Mouse (Mus musculus) brain, adult 2 months (tissue): ENCODE results near the gene Ppp3r1.
A peak's percentile ranks its signal among the peaks of the same experiment; 100 is the strongest.

Experiments
- DNase-seq: peaks from one replicate; pipeline ENCODE4 v3.0.0; 2011; ENCODE audit warnings: low read depth, low spot score

The Ppp3r1 gene

DNA sequence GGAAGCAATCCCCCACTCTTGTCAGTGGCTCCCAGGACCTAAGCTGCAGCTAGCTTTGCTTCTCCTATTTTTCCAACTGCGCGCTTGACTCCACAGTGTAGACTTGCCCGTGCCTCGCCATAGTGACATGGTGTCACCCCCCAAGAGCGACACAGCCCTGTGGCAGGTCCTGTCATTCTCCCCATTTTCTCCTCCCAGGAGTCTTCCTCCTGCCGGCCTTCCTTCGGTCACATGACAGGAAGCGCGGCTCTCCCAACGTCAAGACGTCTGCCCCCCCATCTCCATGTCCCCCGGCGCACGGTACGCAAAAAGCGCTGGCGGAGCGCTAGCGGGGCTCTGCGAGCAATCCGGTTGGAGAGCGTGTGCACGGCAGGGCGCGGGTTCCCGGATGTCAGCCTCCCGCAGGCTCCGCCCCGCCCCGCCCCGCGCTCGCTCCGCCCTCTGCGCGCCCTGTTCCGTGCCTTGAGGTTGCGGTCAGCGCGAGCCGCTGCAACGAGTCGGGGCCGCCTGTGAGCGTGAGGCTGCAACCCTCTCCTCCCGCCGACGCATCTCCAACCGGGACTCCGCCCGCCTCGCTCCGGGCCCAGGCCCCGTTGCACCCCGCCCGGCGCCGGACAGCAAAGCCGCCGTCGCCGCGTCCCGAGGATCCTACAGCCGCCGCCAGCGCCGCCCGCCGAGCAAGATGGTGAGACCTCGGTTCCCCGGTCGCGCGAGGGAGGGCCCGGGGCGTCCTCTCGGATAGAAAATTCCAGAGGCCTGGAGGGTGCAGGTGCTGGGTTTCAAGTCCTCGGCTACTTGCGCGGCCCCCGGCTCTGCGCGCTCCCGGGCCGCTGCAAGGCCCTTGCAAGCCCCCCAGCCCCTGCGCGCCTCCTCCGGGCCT, at the start of gene Ppp3r1:
Ppp3r1 (plus strand) TSS at position 406 of the 880 bp plus-strand sequence.
- DNase-seq: peak; percentile 100

GRCm38 (mm10) chr11:17112419-17113090, 46.5 kb upstream of the Ppp3r1 start:
- DNase-seq: peak; percentile 33

DNA sequence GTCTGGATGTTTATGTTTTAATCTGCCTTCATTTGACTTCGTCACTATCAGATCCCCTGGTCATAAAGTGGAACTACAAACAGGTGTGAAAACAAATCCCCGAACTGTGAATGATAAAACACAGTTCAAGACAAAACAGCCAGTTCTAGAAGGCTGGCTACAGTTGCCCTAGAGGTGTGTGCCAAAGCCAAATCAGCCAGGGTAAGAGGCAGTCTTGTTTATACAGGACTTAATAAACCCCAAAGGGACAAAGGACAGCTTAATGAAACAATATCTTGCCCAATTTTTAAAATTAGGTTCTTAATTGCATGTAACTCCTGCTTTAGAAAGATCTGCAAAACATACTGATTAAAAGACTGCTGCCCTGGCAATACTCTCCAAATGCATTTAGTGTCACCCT, 32.6 kb upstream of the Ppp3r1 start:
- no peak for DNase-seq

- DNase-seq: no peak
Measured at GRCm38 (mm10) chr11:17135638-17136037, 23.4 kb upstream of the Ppp3r1 start.

- peak; percentile 60 for DNase-seq
Measured at GRCm38 (mm10) chr11:17138306-17139033, 20.6 kb upstream of the Ppp3r1 start.

- peak; percentile 83 for DNase-seq
Measured at GRCm38 (mm10) chr11:17159738-17160241, 727 bp downstream of the Ppp3r1 start.

GRCm38 (mm10) chr11:17160242-17160641, 1.2 kb downstream of the Ppp3r1 start:
- peak; percentile 90 for DNase-seq

- DNase-seq: peak; percentile 31
Measured at GRCm38 (mm10) chr11:17163956-17164355, 4.9 kb downstream of the Ppp3r1 start.

DNA sequence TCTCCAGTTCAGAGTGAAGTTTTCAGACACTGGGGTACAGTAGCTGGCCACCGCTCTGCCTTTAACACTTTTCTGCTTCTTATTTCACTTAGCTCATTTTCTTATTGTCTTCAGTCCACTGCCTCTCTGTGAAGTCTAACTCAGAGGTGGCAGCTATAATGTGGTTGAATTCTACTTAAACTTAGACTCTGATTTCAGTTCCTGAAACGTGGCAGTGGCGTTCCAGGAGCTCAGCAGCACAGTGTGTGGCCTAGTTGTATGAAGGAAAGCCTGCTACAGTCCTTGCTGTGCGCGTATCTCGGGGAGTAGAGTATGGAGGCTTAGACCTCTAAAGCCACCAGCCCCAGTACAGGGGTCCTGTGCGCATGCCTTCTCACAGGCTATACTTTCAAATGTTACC, 7.6 kb downstream of the Ppp3r1 start:
- no peak for DNase-seq

DNA sequence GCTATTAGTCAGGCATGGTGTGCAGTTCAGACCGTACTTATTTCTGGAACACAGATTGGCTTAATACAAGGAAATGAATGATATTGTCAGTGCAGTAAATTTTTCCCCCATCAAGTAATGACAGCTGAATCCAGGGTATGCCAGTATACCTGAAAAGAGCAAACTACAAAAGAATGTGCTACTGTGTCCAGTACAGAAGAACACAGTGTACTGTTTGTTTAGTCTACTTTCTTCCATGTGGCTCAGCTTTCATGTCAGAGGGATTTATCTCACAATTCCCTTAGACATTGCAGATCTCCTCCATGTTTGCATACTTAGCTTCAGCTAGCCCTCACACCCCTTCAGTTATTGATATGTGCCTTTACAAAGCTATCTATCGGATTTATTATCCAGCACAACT, 10.2 kb downstream of the Ppp3r1 start:
- DNase-seq: no peak

DNA sequence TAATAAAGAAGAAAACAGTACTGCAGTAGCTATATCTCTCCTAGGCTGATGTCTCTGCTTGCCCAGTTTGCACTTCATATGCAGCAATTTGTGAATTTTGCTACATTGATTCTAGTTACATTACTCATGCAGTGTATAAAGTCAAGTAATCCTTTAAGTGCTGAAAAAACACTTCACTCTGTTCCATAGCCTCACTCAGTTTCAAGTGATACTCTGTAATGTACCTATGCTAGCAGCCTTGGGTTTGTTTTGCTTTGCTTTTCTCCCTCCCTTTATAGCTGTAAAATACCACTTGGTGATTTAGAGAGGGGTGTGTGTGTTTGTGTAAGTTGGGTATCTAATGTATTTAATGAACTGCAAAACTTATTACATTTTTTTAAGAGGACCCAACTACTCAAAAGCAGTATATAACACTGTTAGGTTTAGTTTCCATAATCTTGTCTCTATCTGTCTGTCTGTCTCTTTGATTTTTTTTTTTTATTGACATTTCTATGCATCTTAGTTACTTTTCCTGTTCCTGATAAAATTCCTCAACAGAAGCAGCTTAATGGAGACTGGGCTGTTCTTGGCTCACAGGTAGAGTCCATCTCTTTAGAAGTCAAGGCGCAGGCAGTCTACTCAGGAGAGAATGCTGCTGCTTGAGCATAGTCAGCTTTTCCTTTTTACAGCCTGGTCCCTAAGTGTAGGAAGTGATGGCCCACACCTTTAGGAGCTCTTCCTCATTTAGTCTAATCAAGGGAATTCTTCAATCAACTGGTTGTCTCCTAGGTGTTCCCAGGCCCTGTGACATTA, 12.1 kb downstream of the Ppp3r1 start:
- DNase-seq: no peak

DNA sequence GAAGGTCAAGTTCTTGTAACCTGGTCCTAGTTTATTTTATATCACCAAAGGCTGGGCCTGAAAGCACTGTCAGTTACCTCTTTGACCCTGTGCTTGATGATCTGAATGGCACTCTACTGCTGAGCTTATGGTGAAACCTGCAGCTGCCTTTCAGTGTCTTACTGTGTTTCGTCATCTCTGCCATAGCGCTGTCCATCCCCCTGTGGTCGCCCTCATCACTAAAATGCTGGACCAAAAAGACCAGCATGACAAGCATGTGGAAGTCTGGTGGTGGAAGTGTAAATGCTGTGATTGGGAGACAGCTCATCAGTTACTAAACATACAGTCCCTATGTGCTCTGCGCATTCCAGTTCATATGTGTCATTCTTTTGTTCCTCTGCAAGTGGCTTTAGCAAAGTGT, 13.2 kb downstream of the Ppp3r1 start:
- no peak for DNase-seq

GRCm38 (mm10) chr11:17176638-17177037, 17.6 kb downstream of the Ppp3r1 start:
- peak; percentile 39 for DNase-seq

- no peak for DNase-seq
Measured at GRCm38 (mm10) chr11:17180753-17181152, 21.7 kb downstream of the Ppp3r1 start.

GRCm38 (mm10) chr11:17181807-17182206, 22.7 kb downstream of the Ppp3r1 start, which contains the start of gene Wdr92:
TSS of gene Wdr92 (plus strand) at chr11:17182107.
- DNase-seq: no peak

DNA sequence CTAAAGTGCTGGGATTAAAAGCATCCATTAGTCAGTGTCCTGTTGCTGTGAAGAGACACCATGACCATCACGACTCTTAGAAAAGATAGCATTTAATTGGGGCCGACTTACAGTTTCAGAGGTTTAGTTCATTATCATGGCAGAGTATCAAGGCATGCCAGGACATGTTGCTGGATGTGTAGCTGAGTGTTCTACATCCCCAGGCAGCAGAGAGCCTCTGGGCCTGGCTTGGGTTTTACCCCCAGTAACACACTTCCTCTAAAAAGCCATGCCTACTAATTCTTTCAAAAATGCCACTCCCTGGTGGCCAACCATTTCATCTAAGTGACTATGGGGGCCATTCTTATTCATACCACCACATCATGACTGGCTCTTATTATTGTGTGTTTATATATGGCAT, 24.1 kb downstream of the Ppp3r1 start:
- no peak for DNase-seq

GRCm38 (mm10) chr11:17187649-17188048, 28.6 kb downstream of the Ppp3r1 start:
- DNase-seq: peak; percentile 53

DNA sequence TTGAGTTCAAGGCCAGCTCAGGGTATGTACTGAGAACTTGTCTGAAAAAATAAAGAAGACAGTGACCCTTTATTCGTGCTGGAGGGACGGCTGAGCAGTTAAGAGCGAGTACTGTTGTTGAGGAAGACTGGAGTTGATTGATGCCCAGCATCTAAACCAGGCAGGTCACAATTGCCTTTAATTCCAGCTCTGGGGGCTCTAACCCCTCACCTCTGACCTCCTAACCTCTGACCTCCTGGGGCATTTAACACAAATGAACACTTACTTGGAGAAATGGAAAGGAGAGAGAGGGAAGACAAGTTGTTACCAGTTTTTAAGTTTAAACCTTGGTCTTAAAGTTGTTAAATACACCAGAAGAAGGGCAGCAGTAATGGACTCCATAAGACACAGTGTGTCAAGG, 29.7 kb downstream of the Ppp3r1 start:
- DNase-seq: no peak

GRCm38 (mm10) chr11:17192151-17192844, 33.2 kb downstream of the Ppp3r1 start:
- no peak for DNase-seq

DNA sequence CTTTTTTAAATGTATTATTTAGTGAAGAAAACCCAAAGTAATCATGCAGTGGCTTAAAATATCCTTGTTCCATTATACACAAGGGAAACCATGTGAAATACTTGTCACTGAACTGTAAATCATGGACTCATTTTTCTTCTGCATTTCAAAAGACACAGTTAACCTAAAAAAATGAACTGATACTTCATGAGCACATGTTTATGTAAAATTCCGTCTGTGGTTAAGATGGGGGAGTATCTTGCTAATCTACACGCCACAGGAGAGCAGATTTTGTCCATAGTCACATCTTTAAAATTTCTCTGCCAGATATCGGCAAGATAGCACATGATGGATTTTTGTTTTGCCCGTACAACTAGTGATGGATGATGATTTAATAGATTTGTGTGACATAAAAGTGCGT, 40.1 kb downstream of the Ppp3r1 start:
- DNase-seq: no peak
